Mouse (Mus musculus) lung, adult 2 months (tissue): ENCODE measurements around the gene Fam209.

Source experiments
- CTCF ChIP-seq: fragments of 200-500 bp; IDR thresholded peaks from 2 replicates; pipeline ENCODE4 v1.5.1; 2011; ENCODE audit warnings: mild to moderate bottlenecking, low read length, control low read depth; ENCODE audit not compliant: insufficient read depth
- POLR2A ChIP-seq: fragments of 200-500 bp; IDR thresholded peaks from 2 replicates; pipeline ENCODE4 v1.6.1; 2011; ENCODE audit warnings: low read depth, mild to moderate bottlenecking, control low read depth, low read length, borderline replicate concordance; ENCODE audit errors: extremely low read depth

GRCm38 (mm10) chr2:172452458-172452857 is 19.9 kb upstream of the Fam209 start:
- TF ChIP-seq CTCF, result no peak
- TF ChIP-seq POLR2A, result no peak
